ENCODE assay signal across 12 mouse cellular contexts in the genomic region with DNA sequence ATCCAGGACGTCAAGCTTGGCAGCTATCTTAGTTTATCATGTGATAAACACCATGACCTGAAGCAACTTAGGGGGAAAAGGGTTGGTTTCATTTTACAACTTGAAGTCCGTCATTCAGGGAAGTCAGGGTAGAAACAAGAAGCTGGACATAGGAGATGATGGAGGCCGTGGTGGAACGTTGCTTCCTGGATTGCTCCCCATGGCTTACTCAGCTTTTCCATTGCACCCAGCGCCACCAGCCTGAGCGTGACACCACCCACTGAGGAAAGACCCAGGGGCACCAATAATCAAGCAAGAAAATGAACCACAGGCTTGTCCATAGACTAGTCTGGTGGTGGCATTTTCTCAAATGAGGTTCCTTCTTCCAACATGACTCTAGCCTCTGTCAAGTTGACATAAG. TPM values are rescaled to one million over a fixed set of nuclear protein-coding genes. Genes with fewer than 3 reads are reported as not detected.
A peak's percentile ranks its signal among the peaks of the same experiment; 100 is the strongest.
DNase-seq lines count a peak whose midpoint lies in the region; ATAC-seq and TF ChIP-seq lines count a peak whose summit lies in the region.
"Had no signal": no experiment of that assay in that cellular context is flagged by ENCODE, and none has a peak within 500 bp of the region (broad histone marks: within the 10 kb centered on the region; RNA-seq: fewer than 3 reads in every experiment).

No protein-coding gene starts in this region.

- 0 out of 2 replicates have a peak overlapping the region, but pooled peaks have one; percentile 20 for H3K27ac ChIP-seq in kidney, embryonic 15.5 days
- H3K27ac ChIP-seq in brown adipose tissue, adult 24 weeks (replicated peaks; ENCODE audit: low read depth, low read length): peak overlapping the region; percentile 68
- H3K27ac ChIP-seq in liver, embryonic 13.5 days: peak overlapping the region; percentile 65
- 0 out of 2 replicates have a peak overlapping the region, but pooled peaks have one; percentile 41 for H3K27ac ChIP-seq in olfactory bulb, adult 2 months (ENCODE audit: insufficient read depth, low read depth, low read length)
- H3K27ac ChIP-seq in midbrain, embryonic 10.5 days (replicated peaks): no peak overlapping the region
- H3K27ac ChIP-seq in midbrain, embryonic 13.5 days: no peak overlapping the region

- peaks cover 51% of the 10 kb centered on the region for H3K36me3 ChIP-seq in kidney, embryonic 15.5 days
- H3K36me3 ChIP-seq in liver, embryonic 13.5 days: peaks cover 99% of the 10 kb centered on the region
- H3K36me3 ChIP-seq in midbrain, embryonic 10.5 days: peaks cover 64% of the 10 kb centered on the region
- peaks cover 10% of the 10 kb centered on the region for H3K36me3 ChIP-seq in midbrain, embryonic 13.5 days

- no peaks in the 10 kb centered on the region for H3K27me3 ChIP-seq in kidney, embryonic 15.5 days
- H3K27me3 ChIP-seq in liver, embryonic 13.5 days: no peaks in the 10 kb centered on the region
- no peaks in the 10 kb centered on the region for H3K27me3 ChIP-seq in midbrain, embryonic 10.5 days (ENCODE audit: low read depth, poor library complexity, severe bottlenecking)
- H3K27me3 ChIP-seq in midbrain, embryonic 13.5 days: no peaks in the 10 kb centered on the region

- TF ChIP-seq POLR2A in olfactory bulb, adult 2 months (IDR thresholded peaks at IDR 0.05; ENCODE audit: insufficient read depth, low read depth, low read length): no peak

- 82% methylated on average over 6 of the region's 6 CpGs for WGBS in kidney, embryonic 15.5 days
- WGBS in liver, embryonic 13.5 days (ENCODE audit: insufficient replicate concordance): 84% methylated on average over 6 of the region's 6 CpGs
- WGBS in olfactory bulb, adult 2 months: 87% methylated on average over 6 of the region's 6 CpGs
- 94% methylated on average over 6 of the region's 6 CpGs for WGBS in midbrain, embryonic 10.5 days
- 98% methylated on average over 6 of the region's 6 CpGs for WGBS in midbrain, embryonic 13.5 days

- no peak for TF ChIP-seq CTCF in olfactory bulb, adult 2 months (IDR thresholded peaks at IDR 0.05; ENCODE audit: insufficient read depth, low read depth, low read length)

- H3K4me3 ChIP-seq in kidney, embryonic 15.5 days (replicated peaks): no peak overlapping the region
- H3K4me3 ChIP-seq in brown adipose tissue, adult 24 weeks (ENCODE audit: insufficient read depth, low read depth, low read length): no peak overlapping the region
- H3K4me3 ChIP-seq in liver, embryonic 13.5 days (replicated peaks): no peak overlapping the region
- H3K4me3 ChIP-seq in olfactory bulb, adult 2 months (ENCODE audit: insufficient read depth, low read depth, low read length): no peak overlapping the region
- no peak overlapping the region for H3K4me3 ChIP-seq in midbrain, embryonic 10.5 days
- H3K4me3 ChIP-seq in midbrain, embryonic 13.5 days (replicated peaks): no peak overlapping the region

- 0 out of 2 replicates have a peak, but pooled peaks cover 8% of the 10 kb centered on the region for H3K4me1 ChIP-seq in kidney, embryonic 15.5 days
- peaks cover 8% of the 10 kb centered on the region; the same call in 1 of the 2 replicates for H3K4me1 ChIP-seq in brown adipose tissue, adult 24 weeks (ENCODE audit: control insufficient read depth, insufficient read depth, insufficient read length, low read length)
- H3K4me1 ChIP-seq in liver, embryonic 13.5 days (replicated peaks): peaks cover 72% of the 10 kb centered on the region
- peaks cover 8% of the 10 kb centered on the region for H3K4me1 ChIP-seq in olfactory bulb, adult 2 months (ENCODE audit: control insufficient read depth, insufficient read depth, low read length)
- no peaks in the 10 kb centered on the region for H3K4me1 ChIP-seq in midbrain, embryonic 10.5 days
- no peaks in the 10 kb centered on the region for H3K4me1 ChIP-seq in midbrain, embryonic 13.5 days (replicated peaks)

- no peak for ATAC-seq in kidney, embryonic 15.5 days (replicated peaks; ENCODE audit: low FRiP score)
- ATAC-seq in liver, embryonic 13.5 days (ENCODE audit: low read depth): no peak
- ATAC-seq in midbrain, embryonic 13.5 days: no peak
- ATAC-seq: forebrain, embryonic 14.5 days; midbrain, embryonic 16.5 days had no signal

- H3K9ac ChIP-seq in kidney, embryonic 15.5 days: no peak overlapping the region
- H3K9ac ChIP-seq in liver, embryonic 13.5 days: no peak overlapping the region
- no peak overlapping the region for H3K9ac ChIP-seq in midbrain, embryonic 13.5 days (replicated peaks)

- H3K4me2 ChIP-seq in kidney, embryonic 15.5 days: no peak overlapping the region
- no peak overlapping the region for H3K4me2 ChIP-seq in liver, embryonic 13.5 days
- no peak overlapping the region for H3K4me2 ChIP-seq in midbrain, embryonic 13.5 days (replicated peaks)

- DNase-seq in kidney, adult 18-20 months: no peak
- DNase-seq in liver, embryonic 13.5 days: no peak
- no peak for DNase-seq in midbrain, embryonic 10.5 days (ENCODE audit: low spot score)
- DNase-seq in thymus, postnatal 4 days: no peak
- DNase-seq: cerebellum, adult 11 months; kidney, adult 8-10 months had no signal

- no peaks in the 10 kb centered on the region for H3K9me3 ChIP-seq in kidney, embryonic 15.5 days (replicated peaks)
- no peaks in the 10 kb centered on the region for H3K9me3 ChIP-seq in liver, embryonic 13.5 days (replicated peaks)
- H3K9me3 ChIP-seq in midbrain, embryonic 10.5 days (replicated peaks): no peaks in the 10 kb centered on the region
- H3K9me3 ChIP-seq in midbrain, embryonic 13.5 days: no peaks in the 10 kb centered on the region

RNA-seq across cellular contexts. Expression of a gene that starts 11.1 kb away (rescaled TPM):
- polyA plus RNA-seq in kidney, embryonic 15.5 days (2015; fragmentation: Nextera tagmentation; extraction: Ambion mirVana): 14.9 and 20.0 TPM in 2 replicates
- polyA plus RNA-seq in brown adipose tissue, adult 24 weeks (2012; ENCODE audit: insufficient read depth, insufficient read length, missing spikeins): 6.2 and 7.5 TPM in 2 replicates
- 24.2 and 31.6 TPM in 2 replicates for polyA plus RNA-seq in liver, embryonic 13.5 days (2015; fragmentation: Nextera tagmentation; extraction: Ambion mirVana)
- not detected in 2 replicates for polyA plus RNA-seq in olfactory bulb, adult 2 months (2012; ENCODE audit: insufficient read depth, insufficient read length, low replicate concordance, missing spikeins)
- polyA plus RNA-seq in midbrain, embryonic 10.5 days (2016; fragmentation: Nextera tagmentation; extraction: Ambion mirVana): 13.4 and 13.9 TPM in 2 replicates
- polyA plus RNA-seq in midbrain, embryonic 13.5 days (2015; fragmentation: Nextera tagmentation; extraction: Ambion mirVana): 5.6 and 5.9 TPM in 2 replicates

RNA-seq across cellular contexts. Expression of a gene that starts 18.2 kb away (rescaled TPM):
- 12.7 and 17.5 TPM in 2 replicates for polyA plus RNA-seq in kidney, embryonic 15.5 days (2015; fragmentation: Nextera tagmentation; extraction: Ambion mirVana)
- not detected in 2 replicates for polyA plus RNA-seq in brown adipose tissue, adult 24 weeks (2012; ENCODE audit: insufficient read depth, insufficient read length, missing spikeins)
- polyA plus RNA-seq in liver, embryonic 13.5 days (2015; fragmentation: Nextera tagmentation; extraction: Ambion mirVana): 11.0 and 13.8 TPM in 2 replicates
- polyA plus RNA-seq in olfactory bulb, adult 2 months (2012; ENCODE audit: insufficient read depth, insufficient read length, low replicate concordance, missing spikeins): not detected in 2 replicates
- 27.8 and 29.3 TPM in 2 replicates for polyA plus RNA-seq in midbrain, embryonic 10.5 days (2016; fragmentation: Nextera tagmentation; extraction: Ambion mirVana)
- polyA plus RNA-seq in midbrain, embryonic 13.5 days (2015; fragmentation: Nextera tagmentation; extraction: Ambion mirVana): 8.4 and 9.7 TPM in 2 replicates

RNA-seq across cellular contexts. Expression of a gene that starts 48.8 kb away (rescaled TPM):
- not detected in 2 replicates for polyA plus RNA-seq in kidney, embryonic 15.5 days (2015; fragmentation: Nextera tagmentation; extraction: Ambion mirVana)
- polyA plus RNA-seq in brown adipose tissue, adult 24 weeks (2012; ENCODE audit: insufficient read depth, insufficient read length, missing spikeins): not detected in 2 replicates
- not detected in 2 replicates for polyA plus RNA-seq in liver, embryonic 13.5 days (2015; fragmentation: Nextera tagmentation; extraction: Ambion mirVana)
- polyA plus RNA-seq in olfactory bulb, adult 2 months (2012; ENCODE audit: insufficient read depth, insufficient read length, low replicate concordance, missing spikeins): not detected in 2 replicates
- 0.10 TPM in 1 of 2 replicates, not detected in the other for polyA plus RNA-seq in midbrain, embryonic 10.5 days (2016; fragmentation: Nextera tagmentation; extraction: Ambion mirVana)
- polyA plus RNA-seq in midbrain, embryonic 13.5 days (2015; fragmentation: Nextera tagmentation; extraction: Ambion mirVana): 0.63 and 0.72 TPM in 2 replicates
- polyA plus RNA-seq: forebrain, embryonic 14.5 days had no signal

Comparison
In these comparisons a context has a peak if more than half of its experiments do, and no peak if none do; other contexts are left out.
1. H3K27ac ChIP-seq: peak in kidney, embryonic 15.5 days (single experiment), brown adipose tissue, adult 24 weeks (single experiment), liver, embryonic 13.5 days (single experiment) and olfactory bulb, adult 2 months (single experiment); none in midbrain, embryonic 10.5 days (single experiment) and midbrain, embryonic 13.5 days (single experiment).